Mouse (Mus musculus) hindbrain, embryonic 15.5 days (tissue): ENCODE measurements at regions not wholly inside any gene's neighbourhood (a gene's known extent, or its start where the extent isn't known, plus 50 kb on each side); places are given as distances from the start of the nearest gene placed in this dataset.
A peak's percentile ranks its signal among the peaks of the same experiment; 100 is the strongest.

Experiments
- ATAC-seq: fragments of 200-750 bp; cut with Nextera tagmentation; 2 replicates; pipeline ENCODE4 v1.8.0; 2017; ENCODE audit warnings: low read depth, moderate number of reproducible peaks, moderate TSS enrichment; ENCODE audit not compliant: low FRiP score
- H3K27ac ChIP-seq: fragments of 300-500 bp; sonication (generic); replicated peaks from 2 replicates; pipeline ENCODE4 v1.5.1; 2015; ENCODE audit warnings: mild to moderate bottlenecking, inconsistent platforms
- H3K27me3 ChIP-seq: fragments of 300-500 bp; sonication (generic); 2 replicates; pipeline ENCODE4 v1.6.1; 2015; ENCODE audit warnings: control low read depth, inconsistent platforms
- H3K36me3 ChIP-seq: fragments of 300-500 bp; sonication (generic); 2 replicates; pipeline ENCODE4 v1.6.1; 2015; ENCODE audit warnings: control low read depth, inconsistent platforms
- H3K4me1 ChIP-seq: fragments of 300-500 bp; sonication (generic); replicated peaks from 2 replicates; pipeline ENCODE4 v1.6.1; 2015; ENCODE audit warnings: control low read depth, inconsistent platforms
- H3K4me2 ChIP-seq: fragments of 300-500 bp; sonication (generic); 2 replicates; pipeline ENCODE4 v1.6.1; 2015; ENCODE audit warnings: moderate library complexity, mild to moderate bottlenecking, inconsistent platforms
- H3K4me3 ChIP-seq: fragments of 300-500 bp; sonication (generic); 2 replicates; pipeline ENCODE4 v1.5.1; 2015; ENCODE audit warnings: mild to moderate bottlenecking, inconsistent platforms
- H3K9ac ChIP-seq: fragments of 300-500 bp; sonication (generic); 2 replicates; pipeline ENCODE4 v1.6.1; 2015; ENCODE audit warnings: inconsistent platforms
- H3K9me3 ChIP-seq: fragments of 300-500 bp; sonication (generic); 2 replicates; pipeline ENCODE4 v1.6.1; 2016; ENCODE audit warnings: control low read depth, inconsistent platforms
- WGBS: fragments of 180-500 bp; shearing (Covaris S2); methylation state at CpG from one replicate; pipeline ENCODE4 v1.1.7; 2015; 5-methylcytosine and 5-hydroxymethylcytosine counted together

DNA sequence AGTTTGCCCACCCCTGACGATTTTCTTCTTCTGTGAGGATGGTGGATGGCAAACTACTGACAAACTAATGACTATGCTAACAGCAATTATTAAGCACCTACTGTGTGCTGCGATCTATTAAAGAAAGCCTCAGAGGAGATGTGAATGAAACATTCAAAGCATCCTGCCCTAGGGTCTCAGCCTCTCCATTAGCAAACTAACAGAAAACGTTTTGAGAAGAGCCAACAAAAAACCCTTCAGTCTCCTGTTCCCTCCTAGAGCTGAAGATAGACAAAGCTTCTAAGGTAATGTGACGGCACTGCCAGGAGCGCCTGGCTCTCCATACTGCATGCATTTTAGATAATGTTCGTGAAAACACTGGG lies 270.4 kb upstream of the Irx3 start:
- WGBS = 12% methylated on average over 6 of the region's 6 CpGs
- no peak overlapping the region for H3K4me3 ChIP-seq
- H3K36me3 ChIP-seq = no peaks in the 10 kb centered on the region
- ATAC-seq = no peak
- no peaks in the 10 kb centered on the region for H3K9me3 ChIP-seq
- no peak overlapping the region for H3K4me2 ChIP-seq
- H3K4me1 ChIP-seq = peaks cover 22% of the 10 kb centered on the region
- H3K9ac ChIP-seq = no peak overlapping the region
- peak overlapping the region; percentile 46; the same call in 1 of the 2 replicates for H3K27ac ChIP-seq
- peaks cover 36% of the 10 kb centered on the region; the same call in 1 of the 2 replicates for H3K27me3 ChIP-seq

GRCm38 (mm10) chr8:92071305-92072253 lies 269.7 kb upstream of the Irx3 start:
- peak; percentile 71; the same call in 1 of the 2 replicates for ATAC-seq
- Histone ChIP-seq H3K4me2 (no peak overlapping the region), H3K4me1 (peaks cover 22% of the 10 kb centered on the region), H3K36me3 (no peaks in the 10 kb centered on the region), H3K9ac (no peak overlapping the region), H3K27ac (peak overlapping the region; percentile 61), H3K27me3 (peaks cover 36% of the 10 kb centered on the region; the same call in 1 of the 2 replicates), H3K4me3 (no peak overlapping the region), H3K9me3 (no peaks in the 10 kb centered on the region)
- WGBS = 26% methylated on average over 21 of the region's 21 CpGs

GRCm38 (mm10) chr8:92070704-92071103 lies 268.8 kb upstream of the Irx3 start:
- 21% methylated on average over 8 of the region's 8 CpGs for WGBS
- peaks cover 36% of the 10 kb centered on the region; the same call in 1 of the 2 replicates for H3K27me3 ChIP-seq
- H3K9ac ChIP-seq = no peak overlapping the region
- no peak overlapping the region for H3K4me2 ChIP-seq
- ATAC-seq = no peak
- H3K36me3 ChIP-seq = no peaks in the 10 kb centered on the region
- H3K9me3 ChIP-seq = no peaks in the 10 kb centered on the region
- no peak overlapping the region for H3K4me3 ChIP-seq
- H3K4me1 ChIP-seq = peaks cover 22% of the 10 kb centered on the region
- peak overlapping the region; percentile 61 for H3K27ac ChIP-seq

- no peak overlapping the region for H3K4me3 ChIP-seq
- H3K4me2 ChIP-seq = no peak overlapping the region
- no peak overlapping the region for H3K27ac ChIP-seq
- no peaks in the 10 kb centered on the region for H3K36me3 ChIP-seq
- 24% methylated on average over 8 of the region's 8 CpGs for WGBS
- peaks cover 33% of the 10 kb centered on the region for H3K27me3 ChIP-seq
- H3K4me1 ChIP-seq = peaks cover 20% of the 10 kb centered on the region
- ATAC-seq = peak; percentile 47; the same call in 1 of the 2 replicates
- no peak overlapping the region for H3K9ac ChIP-seq
- no peaks in the 10 kb centered on the region for H3K9me3 ChIP-seq
These were observed 264.6 kb upstream of the Irx3 start for GRCm38 (mm10) chr8:92066435-92066834.

DNA sequence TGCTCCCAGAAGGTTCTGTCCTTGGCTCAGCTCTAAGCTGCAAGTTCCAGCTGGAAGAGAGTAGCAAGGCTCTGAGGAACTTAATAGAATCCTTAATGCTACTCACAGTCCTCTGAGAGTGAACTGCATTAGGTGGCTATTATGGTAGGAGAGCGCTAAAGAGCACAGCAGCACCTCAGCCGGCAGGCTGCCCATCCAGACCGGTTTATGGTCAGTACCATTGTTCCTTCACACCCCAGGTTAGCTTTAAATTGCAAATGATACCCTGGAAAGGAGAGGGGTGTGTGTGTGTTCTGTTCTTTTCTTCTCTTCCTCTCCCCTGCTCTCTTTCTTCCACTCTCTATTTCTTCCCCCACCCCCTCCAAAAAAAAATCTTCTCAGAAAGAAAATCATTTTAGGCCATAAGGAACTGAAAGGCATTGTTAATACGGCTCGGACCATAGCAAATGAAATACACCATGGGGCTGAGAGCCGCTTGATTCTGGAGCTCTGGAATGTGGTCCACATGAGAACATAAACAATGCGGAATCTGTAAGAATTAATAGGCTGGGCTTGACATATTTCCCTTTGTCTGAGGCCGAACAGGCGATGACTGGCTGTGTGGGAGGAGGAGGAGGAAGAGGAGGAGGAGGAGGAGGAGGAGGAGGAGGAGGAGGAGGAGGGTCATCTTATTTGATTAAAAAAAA lies 263.8 kb upstream of the Irx3 start:
- Histone ChIP-seq H3K4me1 (peaks cover 15% of the 10 kb centered on the region), H3K9ac (no peak overlapping the region), H3K4me3 (no peak overlapping the region), H3K27ac (no peak overlapping the region), H3K36me3 (no peaks in the 10 kb centered on the region), H3K27me3 (peaks cover 35% of the 10 kb centered on the region), H3K9me3 (no peaks in the 10 kb centered on the region), H3K4me2 (no peak overlapping the region)
- ATAC-seq = no peak
- 11% methylated on average over 7 of the region's 9 CpGs for WGBS

- Histone ChIP-seq H3K27me3 (peaks cover 33% of the 10 kb centered on the region), H3K9ac (no peak overlapping the region)
These were observed 263.1 kb upstream of the Irx3 start for GRCm38 (mm10) chr8:92064971-92065370.

GRCm38 (mm10) chr8:92064175-92064821 lies 262.4 kb upstream of the Irx3 start:
- peaks cover 34% of the 10 kb centered on the region for H3K27me3 ChIP-seq

More at GRCm38 (mm10) chr8:92064971-92065370, 263.1 kb upstream of the Irx3 start:
- H3K9me3 ChIP-seq = no peaks in the 10 kb centered on the region
- H3K36me3 ChIP-seq = no peaks in the 10 kb centered on the region
- no peak overlapping the region for H3K4me3 ChIP-seq
- no peak overlapping the region for H3K27ac ChIP-seq
- no peak for ATAC-seq
- 20% methylated on average over 4 of the region's 4 CpGs for WGBS
- H3K4me2 ChIP-seq = no peak overlapping the region
- peaks cover 11% of the 10 kb centered on the region for H3K4me1 ChIP-seq

DNA sequence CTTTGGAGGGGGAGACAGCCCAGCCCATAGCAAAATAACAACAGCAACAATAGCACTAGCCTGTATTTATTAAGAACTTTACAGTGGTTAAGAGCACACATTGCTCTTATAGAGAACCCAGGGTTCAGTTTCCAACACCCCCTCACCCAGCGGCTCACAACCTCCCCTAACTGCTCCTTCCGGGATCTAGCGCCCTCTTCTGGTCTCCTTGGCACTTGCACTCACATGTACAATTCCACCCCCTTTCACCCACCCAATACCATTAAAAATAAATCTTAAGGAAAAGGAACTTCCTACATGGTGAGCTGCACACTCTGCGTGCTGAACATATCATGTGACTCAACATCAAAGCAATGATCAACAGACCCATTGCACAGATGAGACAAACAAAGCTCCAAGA lies 261.5 kb upstream of the Irx3 start:
- 78% methylated on average over 4 of the region's 4 CpGs for WGBS
- no peaks in the 10 kb centered on the region for H3K9me3 ChIP-seq
- H3K9ac ChIP-seq = no peak overlapping the region
- H3K36me3 ChIP-seq = no peaks in the 10 kb centered on the region
- ATAC-seq = no peak
- no peak overlapping the region for H3K4me3 ChIP-seq
- H3K27ac ChIP-seq = no peak overlapping the region
- H3K4me1 ChIP-seq = peaks cover 16% of the 10 kb centered on the region
- no peak overlapping the region for H3K4me2 ChIP-seq
- H3K27me3 ChIP-seq = peaks cover 39% of the 10 kb centered on the region

More at GRCm38 (mm10) chr8:92064175-92064821, 262.4 kb upstream of the Irx3 start:
- Histone ChIP-seq H3K36me3 (no peaks in the 10 kb centered on the region), H3K4me2 (no peak overlapping the region), H3K9ac (no peak overlapping the region), H3K9me3 (no peaks in the 10 kb centered on the region), H3K4me1 (peaks cover 11% of the 10 kb centered on the region), H3K27ac (no peak overlapping the region), H3K4me3 (no peak overlapping the region)
- WGBS = 10% methylated on average over 9 of the region's 9 CpGs
- 0 out of 2 replicates have a peak, but pooled peaks have one; percentile 61 for ATAC-seq

- no peak for ATAC-seq
- no peaks in the 10 kb centered on the region for H3K36me3 ChIP-seq
- H3K4me2 ChIP-seq = no peak overlapping the region
- 41% methylated on average over 5 of the region's 5 CpGs for WGBS
- H3K4me1 ChIP-seq = peaks cover 7% of the 10 kb centered on the region
- no peaks in the 10 kb centered on the region for H3K9me3 ChIP-seq
- H3K27me3 ChIP-seq = peaks cover 44% of the 10 kb centered on the region
- H3K4me3 ChIP-seq = no peak overlapping the region
- no peak overlapping the region for H3K27ac ChIP-seq
- H3K9ac ChIP-seq = no peak overlapping the region
These were observed 257.6 kb upstream of the Irx3 start for GRCm38 (mm10) chr8:92059471-92059870.

DNA sequence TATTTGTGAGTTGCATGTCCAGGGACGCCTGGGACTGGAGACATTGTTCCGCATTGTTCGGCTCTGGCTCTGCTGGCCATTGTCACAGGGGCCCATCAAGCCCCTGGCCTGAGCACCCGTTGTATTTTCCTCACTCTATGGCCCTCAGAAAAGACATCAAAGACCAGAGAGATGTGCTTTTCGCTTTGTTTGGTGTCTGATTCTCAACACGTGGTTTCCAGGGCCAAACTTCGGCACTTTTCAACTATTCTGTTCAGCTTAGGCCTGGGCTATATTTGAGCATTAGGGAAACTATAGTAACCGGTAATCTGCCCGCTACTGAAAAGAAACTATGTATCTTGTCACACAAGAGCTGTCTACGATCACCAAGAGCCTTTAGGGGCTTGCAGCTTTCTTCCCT lies 257.1 kb upstream of the Irx3 start:
- Histone ChIP-seq H3K4me1 (0 out of 2 replicates have a peak, but pooled peaks cover 4% of the 10 kb centered on the region), H3K9ac (no peak overlapping the region), H3K27me3 (peaks cover 44% of the 10 kb centered on the region), H3K36me3 (no peaks in the 10 kb centered on the region), H3K9me3 (no peaks in the 10 kb centered on the region), H3K4me3 (no peak overlapping the region), H3K4me2 (no peak overlapping the region), H3K27ac (no peak overlapping the region)
- ATAC-seq = no peak
- 28% methylated on average over 10 of the region's 10 CpGs for WGBS

DNA sequence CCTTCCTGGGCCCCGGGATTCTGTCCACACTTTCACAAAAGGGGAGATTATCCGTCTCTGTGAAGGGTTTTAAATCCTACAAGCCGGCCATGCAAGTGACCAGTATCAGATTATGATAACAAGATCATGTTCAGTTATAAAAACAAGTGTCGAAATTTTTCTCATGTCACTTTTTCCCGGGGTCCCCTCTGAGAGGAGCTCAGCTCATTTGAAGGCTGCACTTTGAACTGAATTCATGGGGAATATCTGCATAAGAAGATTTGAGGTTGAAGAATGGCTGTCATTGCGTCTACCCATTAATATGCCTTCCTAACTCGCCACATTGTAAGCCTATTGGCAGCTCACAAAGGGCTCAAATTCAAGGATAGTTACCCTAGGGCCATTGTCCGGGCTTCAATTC lies 256.0 kb upstream of the Irx3 start:
- H3K27me3 ChIP-seq = peaks cover 41% of the 10 kb centered on the region
- 0 out of 2 replicates have a peak, but pooled peaks cover 4% of the 10 kb centered on the region for H3K4me1 ChIP-seq
- H3K4me2 ChIP-seq = no peak overlapping the region
- 44% methylated on average over 8 of the region's 8 CpGs for whole genome bisulfite sequencing
- no peaks in the 10 kb centered on the region for H3K36me3 ChIP-seq
- ATAC-seq = no peak
- H3K4me3 ChIP-seq = no peak overlapping the region
- no peak overlapping the region for H3K9ac ChIP-seq
- no peak overlapping the region for H3K27ac ChIP-seq
- no peaks in the 10 kb centered on the region for H3K9me3 ChIP-seq
